Mouse (Mus musculus) MEL (cell line): ENCODE measurements around the gene Acsbg1.

Source experiments
- CTCF ChIP-seq, 3 experiments: IDR thresholded peaks in 2 of 3; conservative IDR thresholded peaks in 1 of 3; 2 replicates each; pipeline ENCODE4 v1.5.1; 2011 to 2012; ENCODE audit warnings: low read length in 3 of 3, low read depth in 2 of 3, mild to moderate bottlenecking in 2 of 3, improper control_type of control experiment in 1 of 3, inconsistent platforms in 1 of 3, mixed read lengths in 1 of 3, moderate library complexity in 1 of 3; ENCODE audit not compliant: control insufficient read depth in 1 of 3, insufficient read depth in 1 of 3, poor library complexity in 1 of 3, severe bottlenecking in 1 of 3
- EP300 ChIP-seq, 2 experiments: IDR thresholded peaks; 2 replicates each; pipeline ENCODE4 v1.6.1; 2011; ENCODE audit warnings: improper control_type of control experiment in 2 of 2, low read length in 2 of 2, low read depth in 1 of 2, mild to moderate bottlenecking in 1 of 2
- GATA1 ChIP-seq: IDR thresholded peaks from 2 replicates; pipeline ENCODE4 v1.6.1; 2011; ENCODE audit warnings: low read depth, low read length, improper control_type of control experiment
- MAZ ChIP-seq: IDR thresholded peaks from 2 replicates; pipeline ENCODE4 v1.6.1; 2012; ENCODE audit warnings: low read depth, mild to moderate bottlenecking, inconsistent platforms, low read length, improper control_type of control experiment
- NELFE ChIP-seq: IDR thresholded peaks from 2 replicates; pipeline ENCODE4 v1.6.1; 2011; ENCODE audit warnings: low read depth, low read length, improper control_type of control experiment
- POLR2A ChIP-seq, 2 experiments: IDR thresholded peaks; 2 replicates each; pipeline ENCODE4 v1.6.1; 2011 to 2012; ENCODE audit warnings: low read length in 2 of 2, mild to moderate bottlenecking in 2 of 2, control low read depth in 1 of 2, improper control_type of control experiment in 1 of 2, low read depth in 1 of 2, moderate library complexity in 1 of 2; ENCODE audit not compliant: control insufficient read depth in 1 of 2, insufficient read depth in 1 of 2, poor library complexity in 1 of 2
- SMC3 ChIP-seq: IDR thresholded peaks from 2 replicates; pipeline ENCODE4 v1.6.1; 2011; ENCODE audit warnings: low read depth, low read length, improper control_type of control experiment
- ZNF384 ChIP-seq: IDR thresholded peaks from 2 replicates; pipeline ENCODE4 v1.6.1; 2012; ENCODE audit warnings: low read depth, mild to moderate bottlenecking, inconsistent platforms, low read length, improper control_type of control experiment

GRCm38 (mm10) chr9:54558731-54559130, 102.9 kb downstream of the Acsbg1 start:
- TF ChIP-seq CTCF (IDR thresholded peaks at IDR 0.05 in 2 of 3, conservative IDR thresholded peaks at IDR 0.05 in 1 of 3; ENCODE audit: control insufficient read depth in 1 of 3, insufficient read depth in 1 of 3, low read depth in 2 of 3, low read length in 3 of 3, poor library complexity in 1 of 3, severe bottlenecking in 1 of 3): no peak
- TF ChIP-seq EP300 (IDR thresholded peaks at IDR 0.05; ENCODE audit: low read depth in 1 of 2, low read length in 2 of 2): no peak
- no peak for TF ChIP-seq POLR2A (IDR thresholded peaks at IDR 0.05; ENCODE audit: control insufficient read depth in 1 of 2, insufficient read depth in 1 of 2, low read depth in 1 of 2, low read length in 2 of 2, poor library complexity in 1 of 2)
- no peak for TF ChIP-seq NELFE
- TF ChIP-seq ZNF384: no peak
- no peak for TF ChIP-seq GATA1
- TF ChIP-seq SMC3: no peak
- TF ChIP-seq MAZ: no peak
